Mouse (Mus musculus) embryonic facial prominence, embryonic 14.5 days (tissue): ENCODE results near the gene Cyp2b10. TPM values are rescaled to one million over a fixed set of nuclear protein-coding genes. Genes with fewer than 3 reads are reported as not detected.
A peak's percentile ranks its signal among the peaks of the same experiment; 100 is the strongest.

Experiments
- ATAC-seq: fragments of 200-750 bp; cut with Nextera tagmentation; 2 replicates; pipeline ENCODE4 v1.8.0; 2017; ENCODE audit warnings: low read depth, moderate number of reproducible peaks, moderate TSS enrichment
- DNase-seq: peaks from one replicate; pipeline ENCODE4 v3.0.0-alpha.2; 2015; ENCODE audit warnings: low spot score
- H3K27ac ChIP-seq: fragments of 300-500 bp; sonication (generic); replicated peaks from 2 replicates; pipeline ENCODE4 v1.5.1; 2014; ENCODE audit warnings: low read depth, mild to moderate bottlenecking, low read length, moderate library complexity
- H3K27me3 ChIP-seq: fragments of 300-500 bp; sonication (generic); replicated peaks from 2 replicates; pipeline ENCODE4 v1.6.1; 2014; ENCODE audit warnings: low read length; ENCODE audit not compliant: control insufficient read depth, insufficient read depth
- H3K36me3 ChIP-seq: fragments of 300-500 bp; sonication (generic); 2 replicates; pipeline ENCODE4 v1.6.1; 2014; ENCODE audit warnings: low read length, mixed read lengths; ENCODE audit not compliant: control insufficient read depth, insufficient read depth
- H3K4me1 ChIP-seq: fragments of 300-500 bp; sonication (generic); 2 replicates; pipeline ENCODE4 v1.6.1; 2014; ENCODE audit warnings: antibody characterized with exemption, low read length; ENCODE audit not compliant: control insufficient read depth, insufficient read depth
- H3K4me2 ChIP-seq: fragments of 300-500 bp; sonication (generic); 2 replicates; pipeline ENCODE4 v1.6.1; 2014; ENCODE audit warnings: low read depth, mild to moderate bottlenecking, low read length, moderate library complexity, mixed read lengths
- H3K4me3 ChIP-seq: fragments of 300-500 bp; sonication (generic); 2 replicates; pipeline ENCODE4 v1.5.1; 2014; ENCODE audit warnings: low read depth, mild to moderate bottlenecking, low read length
- H3K9ac ChIP-seq: fragments of 300-500 bp; sonication (generic); 2 replicates; pipeline ENCODE4 v1.6.1; 2014; ENCODE audit warnings: low read depth, mild to moderate bottlenecking, low read length, moderate library complexity, mixed read lengths
- H3K9me3 ChIP-seq: fragments of 300-500 bp; sonication (generic); 2 replicates; pipeline ENCODE4 v1.6.1; 2016; ENCODE audit warnings: low read length; ENCODE audit not compliant: control insufficient read depth
- WGBS: fragments of 180-500 bp; shearing (Covaris S2); extraction: QIAGEN DNeasy Blood & Tissue Kit; methylation state at CpG from one replicate; pipeline ENCODE4 v1.1.7; 2014; 5-methylcytosine and 5-hydroxymethylcytosine counted together
- polyA plus RNA-seq: library from polyadenylated mRNA; unstranded; fragments of >200 nt; fragmentation: Nextera tagmentation; extraction: Ambion mirVana; gene quantifications from 2 replicates; pipeline ENCODE4 v1.2.1, GENCODE M21; 2014

The Cyp2b10 gene
- not detected in 2 replicates for polyA plus RNA-seq

- Histone ChIP-seq H3K27me3 (no peaks in the 10 kb centered on the region), H3K36me3 (no peaks in the 10 kb centered on the region), H3K4me1 (no peaks in the 10 kb centered on the region), H3K9me3 (no peaks in the 10 kb centered on the region), H3K4me3 (no peak within 1 kb of the TSS), H3K27ac (no peak within 1 kb of the TSS), H3K9ac (no peak within 1 kb of the TSS), H3K4me2 (no peak within 1 kb of the TSS)
- DNase-seq (no peak), ATAC-seq (no peak)
- 83% methylated on average over 6 of the region's 6 CpGs for WGBS
Measured at GRCm38 (mm10) chr7:25897411-25897810, at the start of gene Cyp2b10. Gene Cyp2b10, plus strand, starts transcription at chr7:25897620.

DNA sequence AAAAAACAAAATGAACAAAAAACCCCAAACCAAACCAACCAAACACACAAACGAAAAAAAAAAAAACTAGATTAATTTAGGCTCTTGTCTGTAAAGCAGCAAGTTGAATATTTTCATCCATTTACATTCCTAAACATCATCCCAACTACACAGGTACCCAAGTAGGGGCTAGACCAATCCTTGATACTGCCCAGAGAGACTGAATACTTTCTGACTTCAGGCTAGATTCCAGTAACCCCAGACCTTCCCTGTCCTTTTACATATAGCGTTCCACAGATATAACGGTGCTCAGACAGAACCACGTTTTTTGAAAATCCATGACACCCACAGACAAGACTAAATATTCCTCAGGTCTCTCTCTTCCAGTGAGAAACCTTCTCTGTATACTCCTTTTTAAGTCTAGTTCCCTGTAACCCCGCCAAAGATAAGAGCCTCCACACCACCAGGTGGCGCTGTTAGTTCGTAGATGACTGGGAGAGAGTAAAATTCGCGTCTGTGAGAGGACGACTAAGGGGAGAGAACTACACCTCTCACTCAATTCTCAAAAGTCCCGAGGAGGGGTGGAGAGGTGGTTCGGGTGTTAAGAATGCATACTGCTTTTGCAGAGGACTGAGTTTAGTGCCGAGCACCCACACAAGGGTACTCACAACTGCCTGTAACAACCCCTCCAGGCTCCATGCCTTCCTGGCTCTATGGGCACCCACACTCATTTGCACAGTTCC lies 49.5 kb upstream of the Cyp2b10 start:
- Histone ChIP-seq H3K9me3 (no peaks in the 10 kb centered on the region), H3K4me1 (no peaks in the 10 kb centered on the region), H3K4me2 (peak overlapping the region; percentile 67), H3K36me3 (no peaks in the 10 kb centered on the region), H3K27me3 (no peaks in the 10 kb centered on the region), H3K27ac (peak overlapping the region; percentile 59), H3K4me3 (peak overlapping the region; percentile 47), H3K9ac (peak overlapping the region; percentile 67)
- DNase-seq, result peak; percentile 94
- ATAC-seq, result peak; percentile 91
- 10% methylated on average over 13 of the region's 13 CpGs for whole genome bisulfite sequencing

DNA sequence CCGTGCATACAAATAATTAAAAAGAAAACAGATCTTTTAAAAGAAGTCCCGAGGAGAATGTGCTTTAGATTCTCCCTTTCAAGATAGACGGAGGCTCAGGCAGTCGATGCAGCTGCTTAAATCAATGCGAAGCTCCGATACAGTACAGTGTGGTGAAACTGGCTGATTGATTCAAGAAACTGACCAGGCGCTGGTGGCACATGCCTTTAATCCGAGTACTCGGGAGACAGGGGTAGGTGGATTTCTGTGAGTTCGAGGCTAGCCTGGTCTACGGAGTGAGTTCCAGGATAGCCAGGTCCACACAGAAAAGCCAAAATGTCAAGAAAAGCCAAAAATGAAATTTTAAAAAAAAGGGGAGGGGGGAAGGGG lies 49.0 kb upstream of the Cyp2b10 start:
- Histone ChIP-seq H3K9ac (peak overlapping the region; percentile 67), H3K4me3 (peak overlapping the region; percentile 47), H3K4me2 (peak overlapping the region; percentile 67), H3K27ac (peak overlapping the region; percentile 59), H3K4me1 (no peaks in the 10 kb centered on the region), H3K36me3 (no peaks in the 10 kb centered on the region), H3K27me3 (no peaks in the 10 kb centered on the region), H3K9me3 (no peaks in the 10 kb centered on the region)
- DNase-seq (no peak), ATAC-seq (peak; percentile 66)
- 20% methylated on average over 11 of the region's 11 CpGs for WGBS

DNA sequence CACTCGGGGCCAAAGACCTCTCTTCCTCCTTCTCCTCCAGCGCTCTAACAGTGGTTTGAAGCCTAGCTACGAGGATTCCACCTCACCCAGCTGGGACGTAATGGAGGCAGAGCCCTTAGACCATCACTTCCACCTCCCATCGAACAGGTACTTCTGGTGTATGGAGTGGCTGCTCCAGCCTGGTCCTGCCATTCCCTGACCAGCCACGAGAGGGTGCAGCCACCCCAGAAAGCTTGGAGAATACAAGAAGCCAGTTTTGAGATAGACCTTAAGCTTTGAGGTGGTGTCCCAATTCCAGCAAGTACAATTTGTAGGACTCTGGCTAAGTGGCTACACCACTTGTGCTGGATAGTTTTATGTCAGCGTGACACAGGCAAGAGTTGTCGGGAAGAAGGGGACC lies 42.3 kb upstream of the Cyp2b10 start:
- ATAC-seq (no peak), DNase-seq (peak; percentile 8)
- WGBS, result 35% methylated on average over 8 of the region's 8 CpGs

GRCm38 (mm10) chr7:25859962-25860870 lies 37.2 kb upstream of the Cyp2b10 start:
- H3K36me3 ChIP-seq, result no peaks in the 10 kb centered on the region
- no peaks in the 10 kb centered on the region for H3K4me1 ChIP-seq
- no peak overlapping the region for H3K9ac ChIP-seq
- no peak overlapping the region for H3K27ac ChIP-seq
- H3K27me3 ChIP-seq, result no peaks in the 10 kb centered on the region
- H3K9me3 ChIP-seq, result no peaks in the 10 kb centered on the region
- WGBS, result 20% methylated on average over 8 of the region's 9 CpGs
- ATAC-seq (peak; percentile 50; the same call in 1 of the 2 replicates), DNase-seq (peak; percentile 40)
- peak overlapping the region; percentile 15 for H3K4me3 ChIP-seq
- H3K4me2 ChIP-seq, result peak overlapping the region; percentile 49

More for the DNA sequence above, 42.3 kb upstream of the Cyp2b10 start:
- Histone ChIP-seq H3K27ac (no peak overlapping the region), H3K4me3 (no peak overlapping the region), H3K27me3 (no peaks in the 10 kb centered on the region), H3K9me3 (no peaks in the 10 kb centered on the region), H3K36me3 (no peaks in the 10 kb centered on the region), H3K9ac (no peak overlapping the region), H3K4me1 (no peaks in the 10 kb centered on the region), H3K4me2 (no peak overlapping the region)

GRCm38 (mm10) chr7:25862365-25862764 lies 35.1 kb upstream of the Cyp2b10 start:
- 84% methylated on average over 2 of the region's 2 CpGs for WGBS
- DNase-seq (no peak), ATAC-seq (no peak)
- Histone ChIP-seq H3K36me3 (no peaks in the 10 kb centered on the region), H3K9ac (no peak overlapping the region), H3K27me3 (no peaks in the 10 kb centered on the region), H3K27ac (no peak overlapping the region), H3K4me3 (no peak overlapping the region), H3K9me3 (no peaks in the 10 kb centered on the region), H3K4me1 (no peaks in the 10 kb centered on the region), H3K4me2 (no peak overlapping the region)

GRCm38 (mm10) chr7:25863756-25864155 lies 33.7 kb upstream of the Cyp2b10 start:
- ATAC-seq (no peak), DNase-seq (no peak)
- WGBS, result 78% methylated on average over 3 of the region's 3 CpGs

DNA sequence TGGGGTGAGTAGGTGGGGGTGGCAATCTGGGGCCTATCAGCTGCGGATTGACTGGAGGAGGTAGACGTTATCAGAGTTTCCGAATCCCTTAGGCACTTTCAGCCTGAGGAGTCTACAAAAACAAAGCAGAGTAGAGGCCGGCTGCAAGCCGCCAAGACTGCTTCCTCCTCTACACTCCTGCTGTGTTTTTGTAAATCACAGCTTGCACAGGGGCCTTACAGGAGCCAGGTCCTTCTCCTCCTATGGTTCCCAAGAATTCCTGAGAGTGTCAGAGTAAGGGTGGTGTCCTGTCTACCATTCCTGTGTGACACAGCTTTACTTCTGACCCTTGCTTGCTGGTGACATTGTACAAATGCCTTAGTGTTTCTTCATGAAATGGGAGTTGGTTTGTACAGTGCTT lies 32.6 kb upstream of the Cyp2b10 start:
- 29% methylated on average over 5 of the region's 5 CpGs for WGBS
- Histone ChIP-seq H3K4me2 (no peak overlapping the region), H3K36me3 (no peaks in the 10 kb centered on the region), H3K27ac (no peak overlapping the region), H3K9ac (no peak overlapping the region), H3K27me3 (no peaks in the 10 kb centered on the region), H3K4me1 (no peaks in the 10 kb centered on the region), H3K9me3 (0 out of 2 replicates have a peak, but pooled peaks cover 5% of the 10 kb centered on the region), H3K4me3 (no peak overlapping the region)
- ATAC-seq (no peak), DNase-seq (no peak)

More at GRCm38 (mm10) chr7:25863756-25864155, 33.7 kb upstream of the Cyp2b10 start:
- Histone ChIP-seq H3K4me3 (no peak overlapping the region), H3K27me3 (no peaks in the 10 kb centered on the region), H3K4me1 (no peaks in the 10 kb centered on the region), H3K27ac (no peak overlapping the region), H3K4me2 (no peak overlapping the region), H3K36me3 (no peaks in the 10 kb centered on the region), H3K9ac (no peak overlapping the region), H3K9me3 (0 out of 2 replicates have a peak, but pooled peaks cover 5% of the 10 kb centered on the region)
